Mouse (Mus musculus) B cell, adult (primary cell): ENCODE results near the gene Fndc7. TPM values are rescaled to one million over a fixed set of nuclear protein-coding genes. Genes with fewer than 3 reads are reported as not detected.

Source experiments
- total RNA-seq: library from RNA; stranded (reverse); gene quantifications from 4 replicates; pipeline ENCODE4 v1.2.4, GENCODE M21; 2023; ENCODE audit not compliant: inconsistent age

The Fndc7 gene
- 0.93 to 2.3 TPM (median 1.5 TPM) in 4 replicates for total RNA-seq

GRCm38 (mm10) chr3:108889908-108890307 lies at the start of gene Fndc7:
Fndc7 (minus strand) TSS chr3:108890008.

GRCm38 (mm10) chr3:108939573-108939972 lies 49.8 kb upstream of the Fndc7 start, which contains the start of gene Henmt1:
Henmt1 (plus strand) TSS chr3:108939873.

GRCm38 (mm10) chr3:108911548-108912413 lies 22.0 kb upstream of the Fndc7 start, which contains the start of gene Prpf38b:
Prpf38b (minus strand) TSS chr3:108911727.

GRCm38 (mm10) chr3:108840000-108840715 lies 49.6 kb downstream of the Fndc7 start, which contains the start of gene Stxbp3:
Stxbp3 (minus strand) TSS chr3:108840526.

Other genes starting within 250 kb of the Fndc7 start
- gene Clcc1, start 236.1 kb downstream of the Fndc7 start, total RNA-seq, result 31.9 to 37.1 TPM (median 34.7 TPM) in 4 replicates
- 0.27 to 2.0 TPM in 2 of 4 replicates, not detected in the others for gene Gpsm2, start 167.7 kb downstream of the Fndc7 start, total RNA-seq
- not detected in 4 replicates for gene Aknad1, start 150.3 kb downstream of the Fndc7 start, total RNA-seq
- 65.6 to 82.9 TPM (median 74.6 TPM) in 4 replicates for gene Stxbp3, start 49.5 kb downstream of the Fndc7 start, total RNA-seq
- 231 to 260 TPM (median 255 TPM) in 4 replicates for gene Prpf38b, start 21.7 kb upstream of the Fndc7 start, total RNA-seq
- not detected in 4 replicates for gene Henmt1, start 49.9 kb upstream of the Fndc7 start, total RNA-seq
- not detected in 4 replicates for gene Gm9857, start 50.4 kb upstream of the Fndc7 start, total RNA-seq
- gene Fam102b, start 137.6 kb upstream of the Fndc7 start, total RNA-seq, result 6.8 to 8.0 TPM (median 7.4 TPM) in 4 replicates
- gene Slc25a54, start 190.5 kb upstream of the Fndc7 start, total RNA-seq, result not detected in 4 replicates
- 2.6 to 4.6 TPM (median 3.6 TPM) in 4 replicates for gene Slc25a24, start 233.1 kb upstream of the Fndc7 start, total RNA-seq